Mouse (Mus musculus) lung, postnatal 36 days (tissue): ENCODE results near the gene Hpse2.
"Not testable (repeated sequence)": the region's sequence is repeated elsewhere in the genome, so short reads cannot be mapped to it uniquely, and the experiment has no call there.

Experiments used
- DNase-seq: peaks from one replicate; pipeline ENCODE4 v3.0.0; 2022; ENCODE audit warnings: mixed read lengths

Hpse2 gene

DNA sequence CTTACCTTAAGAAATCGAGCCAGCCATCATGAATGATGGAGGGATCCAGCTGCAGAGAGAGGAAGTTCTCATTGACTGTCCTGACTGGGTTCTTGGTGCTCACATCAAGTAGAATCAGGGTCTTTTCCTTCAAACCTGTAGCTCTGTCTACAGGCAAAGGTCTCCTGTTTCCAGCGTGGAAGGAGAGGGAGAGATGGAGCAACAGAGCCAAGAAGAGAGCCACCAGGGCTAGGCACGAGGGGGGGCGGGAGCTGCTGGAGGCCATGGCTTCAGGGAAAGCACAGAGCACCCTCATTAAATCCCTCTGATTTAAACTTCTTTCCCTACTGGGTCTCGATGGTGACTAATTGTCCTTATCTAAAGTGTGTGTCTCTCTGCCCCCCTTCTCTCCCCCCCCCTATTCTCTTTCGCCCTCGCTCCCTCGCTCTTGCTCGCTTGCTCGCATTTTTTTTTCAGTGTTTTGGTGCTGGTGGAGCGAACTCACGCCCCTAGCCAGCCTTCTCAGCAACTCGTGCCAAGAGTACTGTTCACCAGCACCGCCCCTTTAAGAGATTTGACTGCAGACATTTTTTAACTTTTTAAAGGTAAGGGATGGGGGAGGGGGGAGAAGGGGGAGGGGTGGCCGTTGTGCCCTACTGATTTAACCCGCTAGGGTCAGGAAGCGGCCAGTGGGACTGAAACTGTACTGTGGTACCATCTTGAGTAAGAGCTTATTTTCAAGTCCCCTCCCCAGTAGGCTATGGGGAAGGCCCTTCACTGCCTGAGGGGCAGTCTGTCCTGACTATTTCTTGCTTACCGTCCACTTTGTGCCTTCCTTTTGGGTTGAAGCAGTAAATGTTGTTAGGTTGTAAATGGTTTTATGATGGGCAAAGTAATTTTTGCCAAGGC, at the start of gene Hpse2:
TSS of gene Hpse2 (minus strand) at position 339 of the 888 bp plus-strand sequence.
- DNase-seq = no peak

DNA sequence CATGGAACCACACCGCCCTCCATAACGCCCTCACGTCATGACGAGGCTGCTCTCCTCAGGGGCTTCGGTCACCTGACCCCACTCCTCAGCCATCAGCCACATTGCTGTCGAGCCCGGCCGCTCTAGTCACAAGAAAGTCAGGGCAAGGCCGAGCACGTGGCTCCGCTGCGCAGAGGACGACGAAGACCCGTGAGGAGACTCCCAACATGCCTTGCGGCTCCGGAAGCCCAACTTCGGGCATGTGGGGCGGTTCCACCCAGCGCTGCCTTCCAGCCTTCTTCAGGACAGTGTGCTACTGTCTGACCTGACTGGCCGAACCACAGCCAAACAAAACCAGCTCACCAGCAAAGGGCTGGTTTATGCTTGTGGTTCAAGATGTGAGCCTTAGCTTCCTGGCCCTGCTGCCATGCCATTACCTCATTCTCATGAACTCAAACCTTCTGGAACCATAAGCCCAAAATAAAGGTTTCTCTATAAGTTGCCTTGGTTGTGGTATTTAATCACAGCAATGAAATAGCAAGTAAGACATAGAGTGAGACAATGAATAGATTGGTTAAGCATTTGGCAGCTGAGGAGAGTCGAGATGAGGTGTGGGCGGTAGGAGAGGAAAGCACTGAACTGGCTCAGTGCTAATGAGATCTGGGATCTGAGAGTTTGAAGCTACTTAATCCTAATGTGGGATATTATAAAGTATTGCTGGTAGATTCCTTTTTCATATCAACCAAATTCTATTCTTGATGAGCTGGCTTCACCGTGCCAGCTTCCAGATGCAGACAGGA, 39.5 kb upstream of the Hpse2 start:
- no peak for DNase-seq

DNA sequence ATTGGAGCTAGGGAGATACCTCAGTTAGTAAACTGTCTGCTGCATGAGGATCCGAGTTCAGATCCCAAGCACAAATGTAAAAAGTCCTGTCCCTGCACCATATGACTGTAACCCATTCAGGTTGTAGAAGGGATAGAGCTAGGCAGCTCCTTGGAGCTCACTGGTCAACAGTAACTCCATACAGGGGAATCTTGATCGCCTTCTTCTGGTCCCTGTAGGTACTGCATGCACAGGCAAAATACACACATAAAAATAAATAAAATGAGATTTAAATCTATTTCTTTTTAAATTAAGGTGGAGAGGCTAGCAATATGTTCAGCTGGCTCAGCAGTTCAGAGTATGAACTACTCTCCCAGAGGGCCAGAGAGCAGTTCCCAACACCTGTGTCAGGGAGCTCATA, 35.9 kb upstream of the Hpse2 start:
- no peak for DNase-seq

DNA sequence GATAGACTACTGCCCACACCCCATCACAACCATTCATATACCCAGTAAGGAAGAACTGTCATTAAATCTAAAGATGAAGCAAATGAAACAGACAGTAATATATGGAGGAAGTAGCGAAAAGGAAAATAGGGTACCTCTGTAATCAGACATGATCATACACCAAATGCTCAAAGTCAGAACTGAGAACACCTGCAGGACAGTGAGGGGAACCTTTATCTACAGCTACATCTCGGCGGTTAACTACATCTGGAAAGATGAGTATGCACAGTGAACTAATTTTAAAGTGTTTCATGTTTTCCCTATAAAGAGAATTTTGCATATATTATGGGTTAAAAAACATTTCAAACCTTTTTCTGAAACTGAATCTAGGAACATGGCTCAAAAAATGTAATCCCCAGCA, 32.4 kb upstream of the Hpse2 start:
- DNase-seq = no peak

DNA sequence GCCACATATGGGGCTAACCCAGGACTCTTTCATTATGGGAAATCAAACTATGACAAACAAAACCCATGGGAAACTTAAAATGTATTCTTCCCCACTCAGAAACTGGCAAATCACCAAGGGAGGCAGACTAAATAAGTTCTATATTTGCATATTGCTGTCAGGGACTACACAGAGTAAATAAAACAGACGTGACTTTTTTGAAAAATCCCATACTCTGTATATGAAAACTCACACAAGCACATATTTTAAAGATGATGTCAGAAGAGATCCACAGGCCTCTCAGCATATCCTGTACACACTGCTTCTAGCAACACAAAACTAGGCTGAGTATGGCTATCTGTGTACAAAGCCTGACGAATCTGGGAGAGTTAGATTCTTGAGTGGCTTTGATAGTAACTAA, 27.4 kb upstream of the Hpse2 start:
- no peak for DNase-seq

DNA sequence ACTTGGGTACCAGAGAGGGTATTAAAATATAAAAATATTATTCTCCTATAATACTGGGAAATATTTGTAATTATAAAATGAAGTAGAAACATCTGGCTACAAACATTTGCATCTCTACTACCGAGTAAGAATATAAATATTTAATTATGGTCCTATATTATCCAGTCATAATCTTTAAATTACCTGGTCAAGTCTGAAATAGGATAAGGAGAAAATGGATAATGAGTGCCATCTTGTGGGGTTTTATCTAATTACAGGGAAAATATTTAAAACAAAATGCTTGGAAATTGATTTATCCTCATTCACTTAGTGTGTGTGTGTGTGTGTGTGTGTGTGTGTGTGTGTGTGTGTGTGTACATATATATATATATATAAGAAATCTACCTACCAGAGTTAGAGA, 19.0 kb upstream of the Hpse2 start:
- no peak for DNase-seq

DNA sequence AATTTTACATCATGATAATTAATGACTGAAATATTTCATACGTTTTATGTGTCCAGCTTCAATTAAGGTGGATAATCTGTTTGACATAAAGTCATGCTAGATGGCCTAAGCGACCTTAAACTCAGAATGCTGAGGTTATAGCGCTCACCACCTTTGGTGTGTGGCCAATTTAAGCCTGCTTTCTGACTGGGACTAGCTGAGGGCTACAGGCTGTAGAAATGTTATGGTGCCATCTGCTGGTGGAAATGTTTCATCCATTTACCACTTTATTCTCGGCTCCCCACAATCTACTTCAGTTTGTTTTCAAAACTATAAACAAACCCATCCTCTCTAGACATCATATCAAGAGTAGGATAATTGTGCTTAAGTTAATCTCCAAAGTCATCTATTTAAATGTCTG, 8.2 kb upstream of the Hpse2 start:
- peak; percentile 68 for DNase-seq

DNA sequence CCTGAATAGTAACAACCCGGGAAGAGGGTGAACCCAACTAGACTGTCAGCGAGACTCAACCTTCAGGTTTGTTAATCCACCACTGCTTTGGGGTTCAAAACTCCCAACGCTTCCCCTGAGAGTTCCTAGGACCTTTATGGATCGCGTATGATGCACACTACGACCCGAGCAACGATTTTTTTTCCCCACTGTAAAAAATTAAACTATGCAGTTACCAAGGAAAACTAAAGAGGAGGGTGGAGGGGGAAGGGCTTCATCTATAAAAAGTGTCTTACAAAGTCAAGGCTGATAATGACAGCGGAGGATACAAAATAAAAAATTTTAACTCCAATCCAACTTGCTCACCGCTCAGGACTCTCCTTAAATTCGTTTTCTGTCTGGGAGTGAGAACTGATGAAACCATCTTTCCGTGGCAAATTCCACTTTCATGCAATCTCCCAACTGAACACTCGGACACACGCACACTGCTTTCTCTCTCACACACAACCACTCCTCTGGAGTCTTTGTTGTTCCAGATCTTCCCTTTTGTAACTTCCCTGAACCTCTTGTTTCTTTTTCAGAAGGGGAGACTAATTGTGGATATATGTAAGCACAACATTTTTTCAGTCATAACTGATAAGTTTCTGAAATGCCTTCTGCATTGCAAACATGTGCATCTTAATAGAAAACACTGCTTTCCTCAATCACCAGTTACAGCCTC, 934 bp downstream of the Hpse2 start:
- no peak for DNase-seq

DNA sequence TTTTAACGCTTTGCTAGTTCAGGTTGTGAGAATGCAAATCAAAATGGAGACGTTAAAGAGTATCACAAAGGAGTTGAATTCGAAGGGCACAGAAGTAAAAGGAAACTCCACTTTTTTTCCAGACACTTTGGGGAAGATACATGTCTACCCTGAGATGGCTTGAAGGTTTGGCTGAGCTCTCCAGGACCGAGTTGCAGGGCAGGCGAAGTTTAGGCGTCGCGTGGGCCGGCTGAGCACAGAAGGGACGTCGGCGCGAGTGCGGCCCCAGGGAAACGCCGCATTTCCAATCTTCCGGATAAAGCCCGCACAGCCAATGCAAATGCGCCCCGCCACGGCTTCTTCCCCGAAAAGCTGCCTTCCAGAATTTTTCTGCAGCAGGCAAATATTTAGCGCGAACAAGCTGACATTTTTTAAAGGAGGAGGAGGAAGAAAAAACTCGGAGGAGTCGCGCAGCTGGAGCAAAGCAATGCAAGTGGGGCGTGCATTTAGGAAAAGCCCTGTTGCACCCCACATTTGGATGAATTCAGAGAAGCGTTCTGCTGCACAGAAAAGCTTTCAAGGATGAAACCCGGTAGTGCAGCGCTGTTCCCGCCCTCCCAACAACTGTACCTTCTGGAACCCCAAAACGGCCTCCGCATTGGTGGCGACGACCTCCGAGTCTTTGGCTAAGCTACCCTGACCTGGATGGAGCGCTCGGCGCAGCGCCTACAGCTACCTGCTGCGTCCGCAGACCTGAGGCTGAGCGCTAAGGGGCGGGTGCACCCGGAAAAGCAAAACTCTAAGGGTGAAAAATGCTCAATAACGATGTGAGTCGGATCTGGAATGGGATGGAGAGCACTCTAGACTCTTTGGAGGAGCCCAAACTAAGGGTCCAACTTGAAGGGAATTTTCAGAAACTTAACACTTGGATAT, 1.9 kb downstream of the Hpse2 start:
- no peak for DNase-seq

DNA sequence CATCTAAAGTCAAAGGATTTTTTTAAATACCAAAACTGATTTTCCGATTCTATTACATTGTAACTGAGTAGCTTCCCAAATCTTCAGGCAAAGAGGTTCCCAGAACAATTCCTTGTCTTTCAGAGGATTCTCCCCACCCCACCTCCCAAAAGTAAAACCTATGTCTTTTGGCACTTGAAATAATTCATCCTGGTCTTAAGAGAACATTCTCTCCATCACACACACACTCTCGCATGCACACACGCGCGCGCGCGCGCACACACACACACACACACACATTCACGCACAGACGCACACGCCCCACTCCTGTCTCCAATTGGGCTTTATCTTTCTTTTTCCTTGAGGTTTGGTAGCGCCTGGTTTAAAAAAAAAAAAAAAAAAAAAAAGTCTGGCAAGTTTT, 2.7 kb downstream of the Hpse2 start:
- no peak for DNase-seq

DNA sequence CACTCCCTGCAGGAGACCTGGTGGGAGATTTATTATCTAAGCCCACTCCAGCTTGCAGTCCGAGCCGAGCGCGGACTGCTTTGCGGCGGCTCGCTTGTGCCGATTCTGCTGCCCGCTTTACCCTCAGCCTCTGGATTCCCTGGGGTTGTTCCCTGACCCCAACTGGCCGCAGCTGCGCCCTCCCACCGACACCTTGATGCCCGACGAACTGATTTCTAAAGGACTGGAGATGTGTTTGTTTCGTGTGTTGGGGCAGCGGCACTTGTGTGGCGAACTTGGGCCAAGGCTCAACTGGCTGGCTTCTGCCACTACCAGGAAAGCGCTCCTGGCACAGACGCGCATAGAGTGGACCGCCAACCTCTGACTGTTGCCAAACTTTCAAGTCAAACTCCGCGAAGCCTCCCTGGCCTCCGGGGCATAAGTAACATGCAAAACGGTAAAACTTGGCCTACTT, 3.1 kb downstream of the Hpse2 start:
- peak; percentile 1 for DNase-seq

DNA sequence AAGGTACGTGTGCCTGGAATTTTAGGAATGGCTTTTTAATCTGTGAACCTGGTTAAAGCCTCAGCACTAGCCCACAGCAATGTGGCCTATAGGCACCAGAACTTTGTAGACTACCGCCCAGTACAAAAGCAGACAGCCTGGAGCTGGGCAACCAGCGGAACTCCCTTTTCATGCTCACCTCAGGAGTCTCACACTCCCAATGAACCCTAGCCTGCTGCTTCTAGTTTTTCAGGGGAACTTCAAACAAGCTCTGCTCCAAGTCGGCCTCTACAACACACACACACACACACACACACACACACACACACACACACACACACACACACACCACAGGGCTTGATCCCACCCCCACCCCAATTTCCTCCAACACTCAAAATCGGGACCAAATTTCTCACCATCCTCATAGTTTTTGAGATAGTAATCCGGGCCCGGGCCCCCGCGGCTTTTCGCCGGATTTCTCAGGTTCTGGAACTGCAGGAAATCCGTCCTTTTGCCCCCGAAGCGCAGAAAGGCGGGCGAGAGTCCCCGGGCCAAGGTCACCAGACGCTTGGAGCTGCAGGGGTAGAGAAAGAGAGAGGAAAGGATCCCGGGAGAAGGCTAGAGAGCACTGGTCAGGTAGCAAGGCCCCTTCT, 3.7 kb downstream of the Hpse2 start:
- DNase-seq = no peak

DNA sequence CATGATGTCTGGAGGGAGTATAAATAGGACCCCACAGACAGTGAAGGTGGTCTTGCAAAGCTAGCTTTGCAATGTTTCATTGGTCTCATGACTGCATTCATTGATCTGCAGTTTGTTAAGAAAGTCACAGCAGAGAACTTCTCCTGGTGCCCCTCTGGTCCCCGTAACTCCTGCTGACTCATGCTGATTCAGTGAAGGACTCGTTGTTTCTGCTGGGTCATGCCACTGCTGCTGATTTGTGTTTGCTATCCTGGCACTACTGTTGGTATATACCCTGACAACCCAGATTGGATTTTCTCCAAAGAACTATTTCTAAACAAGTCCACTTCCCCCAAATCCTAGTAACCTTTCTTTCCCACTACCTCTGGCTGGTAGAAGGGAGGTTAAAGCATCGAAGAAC, 29.3 kb downstream of the Hpse2 start:
- DNase-seq = no peak

DNA sequence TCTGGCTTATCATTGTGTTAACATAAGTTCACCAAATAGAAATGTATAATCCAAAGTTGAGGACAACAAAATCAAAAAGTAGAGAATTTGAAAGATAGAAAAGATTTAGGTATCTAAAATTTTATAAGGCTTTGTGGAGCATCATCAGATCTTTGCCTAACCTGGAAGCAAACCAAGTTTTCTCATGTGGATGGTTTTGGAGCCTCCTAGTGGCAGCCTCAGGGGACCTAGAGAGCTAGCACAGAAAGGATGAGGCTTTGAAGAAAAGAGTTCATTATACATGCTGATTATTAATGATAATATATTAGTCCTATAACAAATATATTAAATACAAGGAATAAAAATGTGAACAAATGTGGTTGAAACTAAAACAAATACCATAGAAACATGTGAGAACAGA, 77.0 kb downstream of the Hpse2 start:
- DNase-seq = peak; percentile 64

DNA sequence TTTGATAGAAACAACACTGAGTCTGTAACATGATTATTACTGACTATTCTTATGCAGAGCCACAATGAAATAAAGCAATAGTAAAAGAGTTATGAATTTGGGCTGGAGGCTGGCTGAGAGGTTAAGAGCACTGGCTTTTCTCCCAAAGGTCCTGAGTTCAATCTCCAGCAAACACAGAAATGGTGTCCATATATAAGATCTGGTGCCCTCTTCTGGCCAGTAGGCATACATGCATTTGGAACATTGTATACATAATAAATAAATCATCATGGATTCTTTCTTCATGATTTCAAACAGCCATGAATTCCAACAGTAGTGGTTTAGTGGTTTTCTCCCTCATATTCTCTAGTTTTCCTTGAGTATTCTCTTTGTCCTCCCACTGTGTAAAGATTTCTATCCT, 81.4 kb downstream of the Hpse2 start:
- DNase-seq = no peak

DNA sequence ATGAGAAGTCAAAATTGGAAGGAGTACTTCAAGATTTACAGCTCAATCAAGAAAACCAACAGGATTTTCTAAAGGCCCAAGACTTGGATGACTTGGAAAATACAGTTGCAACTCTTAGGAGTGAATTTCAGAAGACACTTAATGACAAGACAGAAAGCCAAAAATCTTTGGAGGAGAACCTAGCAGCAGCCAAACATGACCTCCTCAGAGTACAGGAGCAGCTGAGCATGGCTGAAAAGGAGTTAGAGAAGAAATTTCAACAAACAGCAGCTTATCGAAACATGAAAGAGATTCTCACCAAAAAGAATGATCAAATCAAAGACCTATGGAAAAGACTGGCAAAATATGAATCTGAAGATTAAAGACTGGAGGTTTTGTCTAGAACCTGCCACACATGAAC, 106.8 kb downstream of the Hpse2 start:
- DNase-seq = not testable (repeated sequence)

DNA sequence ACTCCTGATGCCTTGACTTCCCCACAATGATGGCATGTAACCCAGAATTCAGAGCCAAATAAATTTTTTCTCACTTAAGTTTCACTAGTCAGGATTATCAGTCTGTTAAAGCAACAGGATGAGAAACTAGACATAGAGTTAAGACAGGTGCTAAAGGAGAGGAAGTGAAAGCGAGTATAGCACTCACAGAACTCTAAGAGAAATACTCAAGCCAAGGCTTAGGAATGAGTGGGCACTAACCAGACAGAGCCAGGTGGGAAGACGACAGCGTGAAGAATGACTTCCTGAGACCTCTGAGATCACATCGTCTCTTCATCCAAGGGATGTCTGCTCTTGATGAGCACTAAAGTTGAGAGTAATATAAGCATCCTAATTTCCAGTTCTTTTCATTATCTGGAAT, 144.2 kb downstream of the Hpse2 start:
- DNase-seq = no peak

DNA sequence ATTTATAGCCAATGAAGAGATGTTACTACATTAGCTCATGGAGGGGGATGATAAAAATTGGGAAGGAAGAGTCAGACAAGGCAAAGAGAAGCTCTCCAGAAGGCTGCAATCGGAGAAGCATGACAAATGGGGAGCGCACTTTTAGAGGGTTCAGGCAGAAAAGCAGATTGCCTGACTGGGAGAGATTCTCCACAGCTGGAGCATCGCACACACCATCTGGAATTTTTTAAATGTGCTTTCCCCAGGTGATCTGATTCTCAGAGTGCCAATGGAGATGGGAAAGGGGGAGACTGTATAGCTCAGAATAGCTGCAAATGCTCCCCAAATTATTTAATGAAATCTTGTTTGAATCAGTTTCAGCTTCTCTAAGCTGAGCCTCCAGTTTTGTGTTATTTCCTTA, 156.4 kb downstream of the Hpse2 start:
- DNase-seq = no peak

DNA sequence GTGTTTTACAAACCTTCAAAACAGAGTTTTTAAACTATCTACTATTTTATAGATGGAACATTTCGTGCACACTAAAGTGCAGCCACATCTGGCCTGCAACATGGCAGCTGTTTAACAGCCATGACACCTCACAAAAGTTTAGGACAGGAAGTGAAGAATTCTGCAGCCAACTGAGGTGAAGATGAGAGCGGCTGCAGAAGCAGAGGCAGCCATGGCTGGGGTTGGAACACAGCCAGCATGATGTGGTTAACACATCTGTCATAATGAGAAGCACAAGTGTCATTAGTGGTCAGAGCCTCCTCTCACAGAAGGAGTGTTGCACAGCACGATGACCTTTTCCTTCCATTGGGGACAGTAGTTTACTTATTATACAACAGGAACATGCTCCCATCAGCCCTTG, 194.6 kb downstream of the Hpse2 start:
- DNase-seq = peak; percentile 47

DNA sequence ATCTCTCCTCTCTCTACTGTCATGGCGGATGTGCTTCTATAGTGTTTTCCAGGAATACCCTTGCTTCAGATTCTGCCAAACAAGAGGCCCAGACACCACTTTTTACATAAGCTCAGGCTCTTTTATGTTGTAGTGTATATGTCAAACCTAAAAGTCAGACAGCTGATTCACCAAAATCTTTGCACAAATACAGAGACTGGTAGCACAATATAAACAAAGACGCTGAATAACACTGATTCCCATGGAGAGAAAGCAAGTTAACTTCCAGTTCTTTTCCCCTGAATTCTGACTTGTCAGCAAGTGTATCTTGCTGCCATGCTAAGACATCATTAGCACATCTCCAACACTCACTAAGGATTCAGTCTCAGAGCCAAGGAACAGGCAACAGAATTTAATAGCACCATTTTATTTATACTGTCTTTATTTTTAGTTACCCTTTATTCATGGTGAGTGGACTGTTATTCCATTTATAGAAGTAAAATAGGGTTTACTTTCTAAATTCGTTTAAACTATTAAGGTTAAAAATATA, 212.7 kb downstream of the Hpse2 start:
- DNase-seq = no peak

DNA sequence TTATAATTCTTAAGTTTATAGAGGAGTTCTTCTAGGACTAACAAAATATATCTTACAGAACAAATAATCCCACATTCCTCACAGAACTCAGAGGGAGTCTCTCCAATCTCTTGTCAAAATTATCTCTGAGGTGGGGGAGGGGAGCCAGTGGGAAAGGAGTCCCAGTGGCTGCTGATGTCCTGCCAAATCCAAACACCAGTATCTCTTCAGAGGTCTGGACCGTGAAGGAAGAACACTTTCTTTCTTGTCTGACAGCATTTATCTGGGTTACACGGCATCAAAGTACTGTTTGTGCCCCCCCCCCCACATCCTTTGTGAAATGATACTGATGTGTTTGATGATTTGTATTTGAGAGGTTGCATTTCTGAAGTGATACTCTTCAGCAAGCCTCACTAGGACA, 213.3 kb downstream of the Hpse2 start:
- peak; percentile 25 for DNase-seq

DNA sequence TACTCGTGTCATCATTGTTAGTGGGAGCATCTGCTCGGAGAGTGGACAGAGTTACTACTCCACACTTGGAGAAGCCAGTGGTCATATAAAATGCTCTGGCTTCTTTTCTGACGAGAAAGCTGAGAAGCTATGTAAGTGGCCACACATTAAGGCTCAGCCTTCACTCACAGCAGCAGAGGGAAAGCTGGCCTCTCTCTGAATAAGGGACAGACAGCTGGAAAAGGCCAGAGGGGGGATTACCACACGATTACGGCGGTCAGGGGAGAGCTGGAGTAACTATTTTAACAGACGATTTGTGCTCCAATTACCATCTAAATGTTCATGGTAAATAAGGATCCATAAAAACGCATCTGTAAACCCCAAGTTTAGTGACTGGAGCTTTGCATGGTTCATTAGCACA, 232.1 kb downstream of the Hpse2 start:
- DNase-seq = no peak
